Mouse (Mus musculus) heart, embryonic 13.5 days (tissue): ENCODE results near the gene 1500011B03Rik. TPM values are rescaled to one million over a fixed set of nuclear protein-coding genes. Genes with fewer than 3 reads are reported as not detected.
"Not testable (repeated sequence)": the region's sequence is repeated elsewhere in the genome, so short reads cannot be mapped to it uniquely, and the experiment has no call there.

Experiments used
- ATAC-seq: fragments of 200-750 bp; cut with Nextera tagmentation; 2 replicates; pipeline ENCODE4 v1.8.0; 2017; ENCODE audit warnings: moderate TSS enrichment; ENCODE audit not compliant: insufficient number of reproducible peaks, low FRiP score, low TSS enrichment; ENCODE audit errors: extremely low read depth
- H3K27ac ChIP-seq: fragments of 300-500 bp; sonication (generic); replicated peaks from 2 replicates; pipeline ENCODE4 v1.5.1; 2015; ENCODE audit warnings: moderate library complexity, mild to moderate bottlenecking, inconsistent platforms
- H3K27me3 ChIP-seq: fragments of 300-500 bp; sonication (generic); replicated peaks from 2 replicates; pipeline ENCODE4 v1.6.1; 2015; ENCODE audit warnings: mild to moderate bottlenecking, inconsistent platforms
- H3K36me3 ChIP-seq: fragments of 300-500 bp; sonication (generic); 2 replicates; pipeline ENCODE4 v1.6.1; 2015; ENCODE audit warnings: mild to moderate bottlenecking, inconsistent platforms
- H3K4me1 ChIP-seq: fragments of 300-500 bp; sonication (generic); 2 replicates; pipeline ENCODE4 v1.6.1; 2015; ENCODE audit warnings: inconsistent platforms
- H3K4me2 ChIP-seq: fragments of 300-500 bp; sonication (generic); 2 replicates; pipeline ENCODE4 v1.6.1; 2015; ENCODE audit warnings: inconsistent platforms, mild to moderate bottlenecking, moderate library complexity
- H3K4me3 ChIP-seq: fragments of 300-500 bp; sonication (generic); 2 replicates; pipeline ENCODE4 v1.5.1; 2015; ENCODE audit warnings: moderate library complexity, mild to moderate bottlenecking, inconsistent platforms
- H3K9ac ChIP-seq: fragments of 300-500 bp; sonication (generic); 2 replicates; pipeline ENCODE4 v1.6.1; 2015; ENCODE audit warnings: inconsistent platforms, mild to moderate bottlenecking, moderate library complexity
- H3K9me3 ChIP-seq: fragments of 300-500 bp; sonication (generic); 2 replicates; pipeline ENCODE4 v1.6.1; 2016; ENCODE audit warnings: inconsistent platforms
- WGBS: fragments of 180-500 bp; shearing (Covaris S2); methylation state at CpG from one replicate; pipeline ENCODE4 v1.1.7; 2015; ENCODE audit warnings: mixed read lengths; 5-methylcytosine and 5-hydroxymethylcytosine counted together
- polyA plus RNA-seq: library from polyadenylated mRNA; unstranded; fragments of >200 nt; fragmentation: Nextera tagmentation; extraction: Ambion mirVana; gene quantifications from 2 replicates; pipeline ENCODE4 v1.2.1, GENCODE M21; 2015

Gene 1500011B03Rik
- polyA plus RNA-seq, 1 experiment from 2014 or later, result 53.8 TPM

- H3K4me1 ChIP-seq, ATAC-seq, H3K36me3 ChIP-seq, H3K27ac ChIP-seq, H3K9ac ChIP-seq, H3K27me3 ChIP-seq, H3K9me3 ChIP-seq, H3K4me2 ChIP-seq, H3K4me3 ChIP-seq: not testable (repeated sequence)
- WGBS, result 70% methylated on average over 5 of the region's 5 CpGs
Observed at GRCm38 (mm10) chr5:114840481-114840880, 17.2 kb upstream of the 1500011B03Rik start.

GRCm38 (mm10) chr5:114836886-114837285 lies 13.6 kb upstream of the 1500011B03Rik start:
- Histone ChIP-seq H3K9me3 (no peaks in the 10 kb centered on the region), H3K9ac (no peak overlapping the region), H3K36me3 (no peaks in the 10 kb centered on the region), H3K27me3 (0 out of 2 replicates have a peak, but pooled peaks cover 5% of the 10 kb centered on the region), H3K4me1 (peaks cover 4% of the 10 kb centered on the region; the same call in 1 of the 2 replicates), H3K27ac (no peak overlapping the region), H3K4me3 (no peak overlapping the region), H3K4me2 (no peak overlapping the region)
- ATAC-seq, result no peak
- 26% methylated on average over 12 of the region's 12 CpGs for WGBS

DNA sequence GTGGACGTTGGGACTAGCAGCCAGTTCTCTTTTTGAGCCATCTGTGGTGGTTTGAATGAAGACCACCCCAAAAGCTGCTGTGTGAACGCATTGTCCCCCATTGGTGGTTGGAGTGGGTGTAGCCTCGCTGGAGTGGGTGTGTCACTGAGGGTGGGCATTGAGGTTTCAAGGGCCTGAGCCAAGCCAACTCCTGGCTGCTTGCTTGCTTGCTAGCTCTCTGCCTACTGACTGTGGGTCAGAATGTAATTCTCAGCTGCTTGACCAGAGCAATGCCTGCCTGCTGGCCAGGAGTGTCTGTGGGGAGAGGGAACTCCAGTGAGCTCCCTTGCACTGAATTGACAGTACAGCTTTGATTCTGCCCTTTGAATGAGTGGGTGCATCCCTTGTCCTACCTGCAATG lies 6.5 kb upstream of the 1500011B03Rik start:
- Histone ChIP-seq H3K4me2 (no peak overlapping the region), H3K4me1 (peaks cover 8% of the 10 kb centered on the region), H3K27ac (no peak overlapping the region), H3K9ac (no peak overlapping the region), H3K4me3 (no peak overlapping the region), H3K27me3 (no peaks in the 10 kb centered on the region), H3K36me3 (no peaks in the 10 kb centered on the region), H3K9me3 (no peaks in the 10 kb centered on the region; the same call in 1 of the 2 replicates)
- no peak for ATAC-seq
- WGBS, result 56% methylated on average over 3 of the region's 3 CpGs

GRCm38 (mm10) chr5:114827427-114827826 lies 4.2 kb upstream of the 1500011B03Rik start:
- ATAC-seq, result no peak
- 80% methylated on average over 12 of the region's 12 CpGs for WGBS

GRCm38 (mm10) chr5:114825978-114826691 lies 2.9 kb upstream of the 1500011B03Rik start:
- Histone ChIP-seq H3K27me3 (no peaks in the 10 kb centered on the region), H3K36me3 (peaks cover 11% of the 10 kb centered on the region), H3K4me1 (peaks cover 11% of the 10 kb centered on the region), H3K4me3 (peak overlapping the region; percentile 53), H3K4me2 (peak overlapping the region; percentile 81), H3K9me3 (peaks cover 4% of the 10 kb centered on the region), H3K9ac (peak overlapping the region; percentile 76), H3K27ac (no peak overlapping the region)
- ATAC-seq, result peak; percentile 71; the same call in 1 of the 2 replicates
- WGBS, result 8% methylated on average over 27 of the region's 27 CpGs

More at GRCm38 (mm10) chr5:114827427-114827826, 4.2 kb upstream of the 1500011B03Rik start:
- Histone ChIP-seq H3K4me2 (no peak overlapping the region), H3K4me3 (no peak overlapping the region), H3K9me3 (no peaks in the 10 kb centered on the region; the same call in 1 of the 2 replicates), H3K9ac (no peak overlapping the region), H3K36me3 (peaks cover under 1% of the 10 kb centered on the region), H3K27ac (no peak overlapping the region), H3K4me1 (peaks cover 11% of the 10 kb centered on the region), H3K27me3 (no peaks in the 10 kb centered on the region)

GRCm38 (mm10) chr5:114824197-114824596 lies 929 bp upstream of the 1500011B03Rik start:
- H3K36me3 ChIP-seq, result peaks cover 18% of the 10 kb centered on the region
- peak overlapping the region; percentile 79; the same call in 1 of the 2 replicates for H3K4me3 ChIP-seq
- no peak overlapping the region for H3K27ac ChIP-seq
- H3K9ac ChIP-seq, result no peak overlapping the region
- no peak for ATAC-seq
- WGBS, result 15% methylated on average over 9 of the region's 9 CpGs
- H3K4me1 ChIP-seq, result peaks cover 11% of the 10 kb centered on the region
- H3K4me2 ChIP-seq, result peak overlapping the region; percentile 80
- peaks cover 4% of the 10 kb centered on the region for H3K9me3 ChIP-seq
- H3K27me3 ChIP-seq, result no peaks in the 10 kb centered on the region

DNA sequence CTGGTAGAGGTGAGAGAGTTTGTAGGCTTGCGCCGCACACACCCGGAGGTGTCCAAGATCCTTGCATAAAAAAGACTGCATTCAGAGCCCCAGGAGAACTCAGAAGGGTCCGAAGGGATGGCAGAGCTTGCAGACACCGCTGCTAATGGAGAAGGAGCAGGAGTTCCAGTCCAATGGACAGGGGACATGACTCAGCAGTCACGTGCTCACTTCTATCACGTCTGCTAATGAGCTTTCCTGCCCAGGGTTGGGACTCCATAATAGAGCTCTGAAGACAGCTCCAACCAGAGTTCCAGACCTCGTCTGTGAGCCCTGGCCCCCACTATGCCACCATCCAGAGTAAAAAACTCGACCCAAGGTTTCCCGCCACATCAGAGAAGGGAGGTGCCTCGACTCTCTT lies 5.1 kb downstream of the 1500011B03Rik start:
- Histone ChIP-seq H3K4me3 (no peak overlapping the region), H3K9ac (no peak overlapping the region), H3K4me1 (peaks cover 3% of the 10 kb centered on the region; the same call in 1 of the 2 replicates), H3K27me3 (no peaks in the 10 kb centered on the region), H3K4me2 (no peak overlapping the region), H3K36me3 (peaks cover 24% of the 10 kb centered on the region), H3K9me3 (peaks cover 8% of the 10 kb centered on the region), H3K27ac (no peak overlapping the region)
- no peak for ATAC-seq
- 72% methylated on average over 11 of the region's 11 CpGs for WGBS

- H3K36me3 ChIP-seq, result peaks cover 19% of the 10 kb centered on the region
- ATAC-seq, result no peak
- H3K9ac ChIP-seq, result no peak overlapping the region
- no peak overlapping the region for H3K27ac ChIP-seq
- H3K27me3 ChIP-seq, result no peaks in the 10 kb centered on the region
- H3K9me3 ChIP-seq, result peaks cover 5% of the 10 kb centered on the region
- peaks cover 7% of the 10 kb centered on the region for H3K4me1 ChIP-seq
- no peak overlapping the region for H3K4me3 ChIP-seq
- 72% methylated on average over 6 of the region's 6 CpGs for WGBS
- H3K4me2 ChIP-seq, result no peak overlapping the region
Observed at GRCm38 (mm10) chr5:114816599-114816998, 6.7 kb downstream of the 1500011B03Rik start.

DNA sequence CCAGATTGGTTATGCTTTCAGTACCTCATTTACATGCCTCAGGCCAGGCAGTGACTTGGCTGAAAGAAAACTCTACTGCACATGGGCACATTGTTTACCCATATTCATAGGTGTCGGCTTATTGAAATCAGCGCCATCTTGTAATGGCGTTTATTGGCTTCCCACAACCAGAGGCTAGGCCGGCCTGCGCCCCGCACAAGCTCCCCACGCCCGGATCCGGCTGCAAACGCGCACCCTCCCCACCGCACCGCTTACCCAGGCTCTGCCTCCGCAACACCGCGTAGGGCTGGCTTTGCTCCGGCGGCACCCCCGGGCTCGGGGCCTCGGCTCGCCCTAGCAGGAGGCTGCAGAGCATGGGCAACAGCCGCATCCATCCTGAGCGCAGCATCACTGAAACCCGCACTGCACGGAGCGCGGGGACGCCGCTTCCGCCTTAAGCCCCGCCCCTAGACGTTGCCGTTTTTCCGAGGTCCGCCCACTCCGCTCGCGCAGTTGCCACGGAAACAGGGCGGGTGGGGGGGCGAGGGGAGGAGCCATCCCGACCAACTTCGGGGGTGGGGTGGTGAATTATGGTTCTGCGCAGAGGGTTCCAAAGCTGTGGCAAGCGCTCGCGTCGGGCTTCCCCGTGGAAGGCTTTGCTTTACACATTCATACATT lies 9.6 kb downstream of the 1500011B03Rik start:
- peak overlapping the region; percentile 88 for H3K9ac ChIP-seq
- peaks cover 23% of the 10 kb centered on the region for H3K36me3 ChIP-seq
- H3K4me1 ChIP-seq, result peaks cover 12% of the 10 kb centered on the region
- peak overlapping the region; percentile 85 for H3K4me3 ChIP-seq
- H3K4me2 ChIP-seq, result peak overlapping the region; percentile 69
- peak overlapping the region; percentile 68 for H3K27ac ChIP-seq
- under 1% methylated on average over 49 of the region's 50 CpGs for WGBS
- H3K27me3 ChIP-seq, result no peaks in the 10 kb centered on the region
- peaks cover 5% of the 10 kb centered on the region for H3K9me3 ChIP-seq
- ATAC-seq, result peak; percentile 85

GRCm38 (mm10) chr5:114809826-114810225 lies 13.4 kb downstream of the 1500011B03Rik start:
- 82% methylated on average over 5 of the region's 5 CpGs for WGBS

DNA sequence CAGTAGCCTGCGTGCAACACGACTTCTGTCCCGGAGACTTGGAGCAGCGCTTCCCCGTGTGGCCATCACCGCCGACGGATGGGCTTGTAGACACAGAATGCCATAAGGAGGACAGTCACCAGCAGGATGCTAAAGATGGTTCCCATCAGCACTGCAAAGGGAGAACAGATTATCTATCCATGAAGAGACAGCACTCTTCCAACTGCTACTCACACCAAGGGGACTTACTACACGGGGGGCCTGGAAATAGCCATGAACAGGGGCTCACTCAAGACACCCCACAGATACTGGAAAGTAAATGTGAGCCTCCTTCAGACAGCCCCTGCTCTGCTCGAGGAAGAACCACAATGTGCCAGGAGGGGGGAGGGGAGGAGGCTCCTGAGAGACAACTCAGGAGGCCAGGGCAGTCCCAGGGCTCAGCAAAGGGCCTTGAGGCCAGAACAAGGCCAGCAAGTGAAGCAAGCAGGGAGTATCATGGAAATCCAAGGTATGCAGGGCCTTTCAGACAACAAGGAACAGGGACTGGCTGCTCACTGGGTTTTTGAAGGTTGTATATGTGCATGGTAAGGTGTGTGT lies 14.0 kb downstream of the 1500011B03Rik start:
- ATAC-seq, result no peak
- Histone ChIP-seq H3K9ac (no peak overlapping the region), H3K4me1 (peaks cover 48% of the 10 kb centered on the region), H3K27me3 (no peaks in the 10 kb centered on the region), H3K27ac (no peak overlapping the region), H3K4me3 (no peak overlapping the region), H3K9me3 (no peaks in the 10 kb centered on the region), H3K36me3 (peaks cover 41% of the 10 kb centered on the region), H3K4me2 (no peak overlapping the region)
- 73% methylated on average over 10 of the region's 10 CpGs for WGBS

More at GRCm38 (mm10) chr5:114809826-114810225, 13.4 kb downstream of the 1500011B03Rik start:
- no peak overlapping the region for H3K4me3 ChIP-seq
- H3K36me3 ChIP-seq, result peaks cover 35% of the 10 kb centered on the region
- no peak overlapping the region for H3K9ac ChIP-seq
- H3K4me2 ChIP-seq, result no peak overlapping the region
- H3K9me3 ChIP-seq, result no peaks in the 10 kb centered on the region
- no peak overlapping the region for H3K27ac ChIP-seq
- H3K4me1 ChIP-seq, result peaks cover 48% of the 10 kb centered on the region
- no peaks in the 10 kb centered on the region for H3K27me3 ChIP-seq
- ATAC-seq, result no peak
